Mouse (Mus musculus) thymus, adult 18-20 months (tissue): Measurements from ENCODE around the gene Crbn.

Source experiments
- DNase-seq, 2 experiments: peaks; one replicate each; pipeline ENCODE4 v3.0.0; 2022; ENCODE audit warnings: mixed read lengths in 2 of 2

The Crbn gene

GRCm38 (mm10) chr6:106799333-106800226 lies at the start of gene Crbn:
Crbn (minus strand) TSS chr6:106800077.
- peak; percentile 77 to 83 for DNase-seq

GRCm38 (mm10) chr6:106840181-106840580 lies 40.3 kb upstream of the Crbn start:
- no peak for DNase-seq

GRCm38 (mm10) chr6:106838053-106838452 lies 38.2 kb upstream of the Crbn start:
- no peak for DNase-seq

DNA sequence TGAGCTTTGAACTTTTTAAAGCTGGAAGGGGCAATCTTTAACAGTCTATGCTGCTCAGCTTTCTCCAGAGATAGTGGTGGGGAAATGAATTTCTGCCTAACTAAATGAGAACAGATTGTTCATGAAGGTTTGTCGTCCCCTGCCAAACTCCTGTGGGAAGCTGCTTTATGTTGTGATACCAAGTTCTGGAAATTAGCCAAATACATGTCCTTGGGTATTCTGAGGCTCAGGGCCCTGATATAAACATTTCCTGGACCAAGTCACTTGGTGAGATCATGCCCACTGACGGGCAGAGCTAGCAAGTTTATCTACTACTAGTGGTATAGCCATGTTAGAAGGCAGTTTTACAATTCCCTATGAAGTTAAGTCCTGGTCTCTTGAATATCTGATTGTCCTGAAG lies 35.4 kb upstream of the Crbn start:
- DNase-seq, result no peak

DNA sequence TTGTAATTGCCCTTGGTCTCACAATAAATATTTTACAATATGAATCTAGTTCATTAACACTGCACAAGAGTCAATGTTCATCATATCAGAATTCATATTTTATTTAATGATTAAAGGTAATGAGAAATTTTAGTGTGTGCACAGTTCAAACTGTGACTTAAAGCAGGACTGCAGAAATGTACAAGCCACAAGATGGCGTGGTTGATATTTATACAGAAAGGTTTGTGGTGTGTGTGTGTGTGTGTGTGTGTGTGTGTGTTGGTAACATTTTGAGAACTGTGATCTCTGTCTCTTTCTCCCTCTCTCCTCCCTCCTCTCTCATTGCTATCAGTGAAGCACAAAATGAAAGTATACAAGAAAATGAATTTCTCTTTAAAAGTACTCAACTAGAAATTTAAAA lies 22.5 kb upstream of the Crbn start:
- no peak for DNase-seq

DNA sequence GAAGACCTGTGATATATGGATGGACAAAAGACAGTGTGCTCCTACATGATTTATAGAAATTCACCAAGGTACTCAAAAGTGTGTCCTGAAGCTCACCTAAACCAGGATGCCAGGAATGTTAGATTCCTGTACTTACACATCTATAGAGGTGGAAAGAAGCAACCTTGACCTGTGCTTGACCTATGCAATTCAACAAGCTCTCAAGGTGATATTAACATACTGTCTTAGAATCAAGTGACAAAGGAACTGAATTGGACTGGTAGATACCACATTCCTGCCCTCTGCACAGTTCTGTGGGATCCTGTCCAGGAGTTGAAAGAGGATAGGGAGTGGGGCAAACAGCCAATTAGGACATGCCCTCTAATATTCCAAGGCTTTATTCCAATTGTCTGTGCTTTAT lies 20.7 kb upstream of the Crbn start:
- DNase-seq, result no peak

GRCm38 (mm10) chr6:106819906-106820305 lies 20.0 kb upstream of the Crbn start:
- DNase-seq, result no peak

- DNase-seq, result no peak
Measured at GRCm38 (mm10) chr6:106819246-106819645, 19.4 kb upstream of the Crbn start.

- no peak for DNase-seq
Measured at GRCm38 (mm10) chr6:106810686-106811085, 10.8 kb upstream of the Crbn start.

DNA sequence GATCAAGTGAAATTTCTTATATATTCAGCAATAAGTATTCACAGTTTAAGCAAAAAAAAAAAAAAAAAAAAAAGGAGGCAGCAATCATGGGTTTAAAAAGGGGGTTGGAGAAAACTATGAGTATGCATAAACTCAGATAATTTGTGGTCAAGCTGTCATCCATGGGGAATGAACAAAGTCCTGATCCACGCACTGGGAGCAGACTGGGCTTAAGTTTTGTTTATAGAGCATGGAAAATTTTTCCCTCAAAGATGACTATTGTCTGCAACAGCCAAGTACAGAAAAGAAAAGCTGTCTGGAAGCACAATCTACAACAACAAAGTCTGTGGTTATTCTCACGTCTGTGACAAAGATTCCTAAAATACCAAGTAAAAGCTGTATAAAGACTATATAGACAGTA lies 9.3 kb upstream of the Crbn start:
- DNase-seq, result no peak

GRCm38 (mm10) chr6:106804904-106805303 lies 5.0 kb upstream of the Crbn start:
- no peak for DNase-seq

DNA sequence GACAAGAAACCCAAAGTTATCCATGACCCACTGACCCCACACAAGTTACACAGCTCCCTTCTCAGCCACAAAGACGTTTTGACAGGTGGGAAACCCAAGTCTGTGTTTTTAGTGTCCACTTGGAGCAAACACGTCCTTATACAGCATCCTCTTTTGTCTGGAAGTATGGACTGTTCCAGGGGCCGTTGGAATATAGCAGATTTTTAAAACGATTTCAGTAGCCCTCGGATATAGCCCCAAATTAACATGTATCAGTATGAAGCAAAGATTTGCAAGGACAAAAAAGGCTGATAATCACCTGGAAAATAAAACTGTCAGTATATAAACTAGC lies 315 bp upstream of the Crbn start:
- DNase-seq, result no peak

GRCm38 (mm10) chr6:106794094-106794814 lies 5.6 kb downstream of the Crbn start:
- DNase-seq, result no peak

- DNase-seq, result no peak
Measured at GRCm38 (mm10) chr6:106793621-106794020, 6.3 kb downstream of the Crbn start.

GRCm38 (mm10) chr6:106793088-106793487 lies 6.8 kb downstream of the Crbn start:
- no peak for DNase-seq

GRCm38 (mm10) chr6:106792486-106792885 lies 7.4 kb downstream of the Crbn start:
- DNase-seq, result no peak

- DNase-seq, result no peak
Measured at GRCm38 (mm10) chr6:106791429-106791828, 8.4 kb downstream of the Crbn start.

- no peak for DNase-seq
Measured at GRCm38 (mm10) chr6:106787138-106787537, 12.7 kb downstream of the Crbn start.

DNA sequence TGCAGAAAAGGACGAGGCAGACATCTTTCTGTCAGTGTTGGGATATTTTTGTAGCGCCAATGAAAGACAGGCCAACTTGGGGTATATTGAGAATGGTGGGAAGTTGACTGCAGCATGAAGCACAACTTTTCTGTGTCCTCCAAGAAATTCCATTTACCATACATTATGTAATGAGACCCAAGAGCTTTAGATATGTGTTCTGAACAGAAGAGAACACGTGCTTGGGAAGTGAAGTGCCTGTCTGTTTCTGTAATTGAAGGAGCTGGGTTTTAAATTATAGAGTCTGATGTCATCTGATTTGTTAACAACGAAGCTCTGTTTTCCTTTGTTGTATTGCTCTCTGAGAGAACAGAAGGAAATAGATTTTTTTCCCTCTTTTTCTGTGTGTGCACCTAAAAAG lies 29.8 kb downstream of the Crbn start:
- no peak for DNase-seq

DNA sequence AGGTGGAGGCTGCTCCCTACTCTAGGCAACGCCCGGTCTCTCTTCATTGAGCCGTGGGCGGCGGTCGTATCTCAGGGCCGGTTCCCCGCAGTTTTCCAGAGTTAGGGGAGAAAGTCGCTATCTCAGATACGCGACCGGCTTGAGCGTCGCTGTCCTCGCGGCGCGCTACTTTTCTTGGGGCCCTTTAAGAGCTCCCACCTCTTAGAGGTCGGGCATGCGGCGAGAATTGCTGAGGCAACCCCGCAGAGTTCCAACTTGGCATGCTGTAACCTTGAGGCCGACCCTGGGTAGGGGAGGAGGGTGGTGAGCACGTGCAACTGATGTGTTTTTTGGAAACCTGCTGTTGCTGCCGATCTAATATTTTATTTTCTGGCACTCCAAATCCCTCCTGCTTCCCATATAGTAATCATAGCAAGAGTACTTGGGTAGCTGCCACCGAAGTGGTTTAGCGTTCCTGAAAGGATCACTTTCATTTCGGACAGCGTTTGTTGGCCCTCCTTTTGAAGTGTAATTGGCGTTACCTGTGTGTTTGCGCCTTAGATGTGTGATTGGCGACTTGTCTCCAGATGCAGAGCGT lies 30.5 kb downstream of the Crbn start:
- DNase-seq, result no peak

DNA sequence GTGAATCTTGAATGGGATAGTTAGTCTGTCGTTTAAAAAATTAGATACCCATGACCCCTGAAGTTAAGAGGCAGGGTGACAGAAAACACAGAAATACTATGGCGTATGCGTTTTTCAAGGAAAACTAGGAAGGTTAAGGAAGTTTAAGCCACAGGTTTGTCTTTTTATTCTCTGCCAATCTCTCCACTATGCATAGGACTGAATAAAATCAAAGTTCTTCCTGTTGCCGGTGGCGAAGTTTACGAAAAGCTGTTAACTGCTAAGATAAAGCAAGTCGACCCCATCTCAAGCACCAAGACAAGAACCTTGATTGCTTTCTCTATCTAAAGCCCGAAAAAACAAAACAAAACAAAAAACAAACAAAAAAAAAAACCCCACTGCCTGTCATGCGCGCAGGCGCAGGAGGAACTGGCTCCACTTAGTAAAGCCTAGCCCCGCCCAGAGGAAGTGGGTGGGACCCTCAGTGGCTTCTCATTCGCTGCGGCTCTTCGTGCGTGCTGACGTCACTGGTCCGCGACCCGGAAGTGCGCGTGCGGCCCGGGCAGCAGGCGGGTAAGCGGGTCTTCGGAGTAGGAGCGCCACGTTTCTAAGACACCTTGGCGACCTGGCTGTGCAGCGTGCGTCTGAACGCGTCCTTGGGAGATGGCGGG lies 31.1 kb downstream of the Crbn start, which contains the start of gene Trnt1:
Gene Trnt1 (plus strand): TSS at position 481 of the 650 bp plus-strand sequence.
- DNase-seq, result peak; percentile 91 to 95

DNA sequence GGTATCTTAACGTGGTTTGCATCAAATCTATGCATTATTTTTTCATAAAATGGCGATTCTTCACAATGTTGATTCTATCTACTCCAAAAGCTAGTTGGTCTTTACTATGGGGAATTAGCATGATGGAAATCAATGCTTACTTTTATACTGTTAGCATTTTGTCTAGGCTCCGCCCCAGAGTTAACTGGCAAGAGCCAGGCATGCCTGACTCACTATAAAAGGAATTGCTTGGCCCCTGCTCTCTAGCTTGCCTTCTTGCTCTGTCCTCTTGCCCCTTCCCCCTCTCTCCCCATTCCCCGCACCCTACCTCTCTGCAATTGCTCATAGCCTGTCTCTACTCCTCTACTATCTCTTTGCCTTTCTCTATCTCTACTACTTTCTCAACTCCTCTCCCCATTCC lies 33.1 kb downstream of the Crbn start:
- DNase-seq, result no peak

DNA sequence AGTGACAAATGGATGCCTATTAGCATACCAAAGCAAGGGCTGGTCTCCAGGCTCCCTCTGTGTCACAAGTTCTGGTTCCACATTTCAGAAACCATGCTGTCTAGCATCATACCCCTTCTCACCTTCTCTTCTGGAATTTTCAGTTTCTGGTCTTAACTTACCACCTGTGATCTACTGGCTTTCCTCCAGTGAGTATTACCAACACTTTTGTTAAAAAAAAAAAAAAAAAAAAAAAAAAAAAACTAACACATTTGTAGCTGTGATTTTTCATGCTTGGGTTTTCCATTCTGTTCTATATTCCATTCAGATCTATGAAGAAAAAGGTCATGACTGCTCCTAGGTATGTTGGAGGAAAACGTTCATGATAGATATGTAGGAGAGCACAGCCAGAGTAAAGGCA lies 34.0 kb downstream of the Crbn start:
- no peak for DNase-seq
